Mouse (Mus musculus): Measurements from ENCODE around the gene Hexa.
A peak's percentile ranks its signal among the peaks of the same experiment; 100 is the strongest.

DNA sequence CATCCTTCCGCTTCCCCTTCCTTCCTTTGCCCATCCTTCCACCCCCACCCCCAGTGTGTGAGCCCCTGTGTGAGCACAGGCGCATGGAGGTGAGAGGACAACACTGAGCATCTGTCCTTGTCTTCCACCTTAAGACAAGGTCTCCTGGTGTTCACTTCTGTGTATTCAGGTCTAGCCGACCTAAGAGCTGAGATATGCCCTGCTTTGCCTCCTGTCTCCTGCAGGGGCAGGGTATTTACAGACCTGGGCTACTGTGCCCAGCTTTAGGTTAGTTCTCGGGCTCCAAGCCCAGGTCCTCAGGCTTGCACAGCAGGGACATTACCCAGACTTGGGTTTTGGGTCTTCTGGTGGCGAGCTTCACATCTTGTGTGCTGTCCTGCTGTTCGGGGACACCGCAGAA is 22.2 kb upstream of the Hexa start:
- peak; percentile 41 for TF ChIP-seq CTCF (IDR thresholded peaks at IDR 0.05)
- no peak for TF ChIP-seq EP300 (IDR thresholded peaks at IDR 0.05)

All from lung, postnatal 0 days (tissue).